Mouse (Mus musculus) hindbrain, embryonic 15.5 days (tissue): Measurements from ENCODE around the gene Ccdc115. TPM values are rescaled to one million over a fixed set of nuclear protein-coding genes. Genes with fewer than 3 reads are reported as not detected.
A peak's percentile ranks its signal among the peaks of the same experiment; 100 is the strongest.
"Not testable (repeated sequence)": the region's sequence is repeated elsewhere in the genome, so short reads cannot be mapped to it uniquely, and the experiment has no call there.

Experiments
- ATAC-seq: fragments of 200-750 bp; cut with Nextera tagmentation; 2 replicates; pipeline ENCODE4 v1.8.0; 2017; ENCODE audit warnings: low read depth, moderate number of reproducible peaks, moderate TSS enrichment; ENCODE audit not compliant: low FRiP score
- H3K27ac ChIP-seq: fragments of 300-500 bp; sonication (generic); replicated peaks from 2 replicates; pipeline ENCODE4 v1.5.1; 2015; ENCODE audit warnings: mild to moderate bottlenecking, inconsistent platforms
- H3K27me3 ChIP-seq: fragments of 300-500 bp; sonication (generic); 2 replicates; pipeline ENCODE4 v1.6.1; 2015; ENCODE audit warnings: control low read depth, inconsistent platforms
- H3K36me3 ChIP-seq: fragments of 300-500 bp; sonication (generic); 2 replicates; pipeline ENCODE4 v1.6.1; 2015; ENCODE audit warnings: control low read depth, inconsistent platforms
- H3K4me1 ChIP-seq: fragments of 300-500 bp; sonication (generic); replicated peaks from 2 replicates; pipeline ENCODE4 v1.6.1; 2015; ENCODE audit warnings: control low read depth, inconsistent platforms
- H3K4me2 ChIP-seq: fragments of 300-500 bp; sonication (generic); 2 replicates; pipeline ENCODE4 v1.6.1; 2015; ENCODE audit warnings: moderate library complexity, mild to moderate bottlenecking, inconsistent platforms
- H3K4me3 ChIP-seq: fragments of 300-500 bp; sonication (generic); 2 replicates; pipeline ENCODE4 v1.5.1; 2015; ENCODE audit warnings: mild to moderate bottlenecking, inconsistent platforms
- H3K9ac ChIP-seq: fragments of 300-500 bp; sonication (generic); 2 replicates; pipeline ENCODE4 v1.6.1; 2015; ENCODE audit warnings: inconsistent platforms
- H3K9me3 ChIP-seq: fragments of 300-500 bp; sonication (generic); 2 replicates; pipeline ENCODE4 v1.6.1; 2016; ENCODE audit warnings: control low read depth, inconsistent platforms
- WGBS: fragments of 180-500 bp; shearing (Covaris S2); methylation state at CpG from one replicate; pipeline ENCODE4 v1.1.7; 2015; 5-methylcytosine and 5-hydroxymethylcytosine counted together
- polyA plus RNA-seq: library from polyadenylated mRNA; unstranded; fragments of >200 nt; fragmentation: Nextera tagmentation; extraction: Ambion mirVana; gene quantifications from 2 replicates; pipeline ENCODE4 v1.2.1, GENCODE M21; 2015

The Ccdc115 gene
- polyA plus RNA-seq, 1 experiment from 2014 or later = 64.5 TPM

DNA sequence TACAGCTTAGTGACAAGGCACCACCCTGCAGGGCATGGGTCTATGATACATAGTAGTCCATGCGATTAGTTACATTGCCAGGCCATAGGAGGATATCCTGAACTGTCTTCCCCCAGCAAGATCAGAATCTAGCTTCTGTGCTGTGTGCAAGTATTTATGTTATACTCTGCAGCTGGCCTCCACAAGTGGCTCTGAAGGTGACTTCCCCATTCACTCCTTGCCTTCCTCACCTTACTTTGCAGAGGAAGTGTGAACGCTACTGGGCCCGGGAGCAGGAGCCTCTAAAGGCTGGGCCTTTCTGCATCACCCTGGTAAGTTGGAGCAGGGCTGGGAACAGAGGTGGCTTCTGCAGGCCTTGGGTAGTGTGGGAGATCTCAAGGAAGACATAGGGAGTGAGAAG is 28.6 kb upstream of the Ccdc115 start:
- 62% methylated on average over 3 of the region's 3 CpGs for WGBS
- Histone ChIP-seq H3K36me3 (no peaks in the 10 kb centered on the region), H3K9ac (no peak overlapping the region), H3K4me2 (no peak overlapping the region), H3K9me3 (no peaks in the 10 kb centered on the region), H3K27ac (no peak overlapping the region), H3K4me3 (no peak overlapping the region), H3K27me3 (peaks cover 20% of the 10 kb centered on the region), H3K4me1 (peaks cover 8% of the 10 kb centered on the region)
- no peak for ATAC-seq

DNA sequence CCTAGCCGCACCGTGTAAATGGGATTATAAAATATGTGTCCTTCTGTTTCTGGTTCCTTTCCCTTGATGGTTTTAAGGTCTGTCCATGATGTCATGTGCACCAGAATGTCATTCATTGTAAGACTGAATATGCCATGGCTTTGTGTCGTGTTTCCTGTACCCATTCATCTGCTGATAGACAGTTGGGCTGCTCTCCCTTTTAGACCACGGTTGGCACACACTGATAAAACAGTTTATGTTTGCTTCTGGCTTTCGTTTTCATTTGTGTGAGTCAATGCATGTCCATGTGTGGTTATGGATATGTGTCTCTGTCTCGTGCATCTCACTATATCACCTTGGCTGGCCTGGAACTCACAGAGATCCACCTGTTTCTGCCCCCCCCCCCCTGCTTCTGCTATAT is 26.0 kb upstream of the Ccdc115 start:
- Histone ChIP-seq H3K4me3 (no peak overlapping the region), H3K36me3 (no peaks in the 10 kb centered on the region), H3K4me2 (no peak overlapping the region), H3K27ac (no peak overlapping the region), H3K9ac (no peak overlapping the region), H3K27me3 (peaks cover 15% of the 10 kb centered on the region), H3K4me1 (no peaks in the 10 kb centered on the region), H3K9me3 (no peaks in the 10 kb centered on the region)
- 93% methylated on average over 6 of the region's 6 CpGs for WGBS
- ATAC-seq = no peak

DNA sequence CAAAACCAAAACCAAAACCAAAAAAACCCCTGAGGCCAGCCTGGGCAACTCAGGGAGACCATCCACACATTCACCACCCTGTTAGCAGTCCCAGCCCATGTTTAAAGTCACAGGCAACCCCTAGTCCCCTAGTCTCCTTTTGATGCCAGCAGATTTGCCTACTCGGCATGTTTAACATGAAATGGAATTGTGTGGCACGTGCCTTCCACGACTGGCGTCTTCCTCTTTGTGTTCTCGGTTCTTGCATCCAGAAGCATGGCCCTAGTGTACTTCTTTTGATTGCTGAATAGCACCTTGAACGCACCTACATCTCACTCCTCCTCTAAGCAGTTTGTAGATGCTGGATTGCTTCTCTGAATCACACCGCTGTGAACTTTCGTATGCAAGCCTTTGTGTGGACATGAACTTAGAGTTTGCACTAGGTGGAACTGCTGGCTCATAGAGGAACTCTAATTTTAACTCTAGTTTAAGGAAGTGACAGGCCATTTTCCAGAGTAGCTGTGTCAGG is 24.9 kb upstream of the Ccdc115 start:
- H3K4me1 ChIP-seq = peaks cover 5% of the 10 kb centered on the region
- whole genome bisulfite sequencing = 88% methylated on average over 8 of the region's 8 CpGs
- H3K4me3 ChIP-seq = no peak overlapping the region
- no peaks in the 10 kb centered on the region for H3K9me3 ChIP-seq
- ATAC-seq = no peak
- H3K36me3 ChIP-seq = no peaks in the 10 kb centered on the region
- H3K9ac ChIP-seq = no peak overlapping the region
- H3K27me3 ChIP-seq = peaks cover 17% of the 10 kb centered on the region
- no peak overlapping the region for H3K4me2 ChIP-seq
- no peak overlapping the region for H3K27ac ChIP-seq

DNA sequence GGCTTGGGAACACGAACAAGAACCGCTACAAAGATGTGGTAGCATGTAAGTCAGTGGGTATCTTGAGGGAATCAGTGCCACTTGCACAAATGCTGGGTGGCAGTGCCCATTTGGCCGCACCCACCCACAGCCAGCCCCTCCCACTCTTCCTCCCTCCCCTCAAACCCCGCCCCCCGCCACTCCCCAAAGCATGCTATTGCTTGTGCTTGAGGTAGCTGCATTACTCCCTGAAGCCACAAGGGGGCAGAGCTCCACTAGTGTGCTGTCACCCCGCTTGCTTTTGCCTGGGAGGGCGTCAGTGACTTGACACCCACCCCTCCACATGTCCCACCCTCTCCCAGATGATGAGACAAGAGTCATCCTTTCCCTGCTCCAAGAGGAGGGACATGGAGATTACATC is 23.3 kb upstream of the Ccdc115 start:
- H3K9me3 ChIP-seq = no peaks in the 10 kb centered on the region
- 28% methylated on average over 6 of the region's 7 CpGs for WGBS
- no peak overlapping the region for H3K4me3 ChIP-seq
- H3K4me1 ChIP-seq = peaks cover 10% of the 10 kb centered on the region
- no peaks in the 10 kb centered on the region for H3K36me3 ChIP-seq
- H3K27me3 ChIP-seq = peaks cover 30% of the 10 kb centered on the region
- H3K9ac ChIP-seq = no peak overlapping the region
- ATAC-seq = no peak
- no peak overlapping the region for H3K27ac ChIP-seq
- no peak overlapping the region for H3K4me2 ChIP-seq

DNA sequence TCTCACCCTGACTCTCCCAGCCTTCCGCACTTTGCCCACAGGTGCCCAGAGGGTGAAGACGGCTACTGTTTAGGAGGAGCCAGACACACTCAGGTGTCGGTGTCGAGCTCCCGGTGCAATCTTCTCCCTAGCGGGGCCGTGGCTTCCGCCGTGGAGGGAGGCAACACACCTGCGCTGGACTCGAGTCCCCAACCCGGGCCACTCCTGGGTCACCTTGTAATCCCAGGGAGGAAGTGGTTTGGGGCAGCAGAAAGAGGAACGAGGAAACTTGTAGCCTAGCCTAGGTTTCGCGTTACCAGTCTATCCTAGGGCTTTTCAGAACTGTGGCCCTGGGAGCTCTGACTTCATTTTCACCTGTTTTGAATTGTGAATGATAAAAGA is 20.6 kb upstream of the Ccdc115 start:
- H3K36me3 ChIP-seq = no peaks in the 10 kb centered on the region
- H3K27ac ChIP-seq = no peak overlapping the region
- ATAC-seq = no peak
- peak overlapping the region; percentile 52 for H3K4me3 ChIP-seq
- peaks cover 39% of the 10 kb centered on the region for H3K27me3 ChIP-seq
- peak overlapping the region; percentile 91 for H3K4me2 ChIP-seq
- peak overlapping the region; percentile 32 for H3K9ac ChIP-seq
- 3% methylated on average over 15 of the region's 15 CpGs for WGBS
- H3K4me1 ChIP-seq = peaks cover 10% of the 10 kb centered on the region
- no peaks in the 10 kb centered on the region for H3K9me3 ChIP-seq

DNA sequence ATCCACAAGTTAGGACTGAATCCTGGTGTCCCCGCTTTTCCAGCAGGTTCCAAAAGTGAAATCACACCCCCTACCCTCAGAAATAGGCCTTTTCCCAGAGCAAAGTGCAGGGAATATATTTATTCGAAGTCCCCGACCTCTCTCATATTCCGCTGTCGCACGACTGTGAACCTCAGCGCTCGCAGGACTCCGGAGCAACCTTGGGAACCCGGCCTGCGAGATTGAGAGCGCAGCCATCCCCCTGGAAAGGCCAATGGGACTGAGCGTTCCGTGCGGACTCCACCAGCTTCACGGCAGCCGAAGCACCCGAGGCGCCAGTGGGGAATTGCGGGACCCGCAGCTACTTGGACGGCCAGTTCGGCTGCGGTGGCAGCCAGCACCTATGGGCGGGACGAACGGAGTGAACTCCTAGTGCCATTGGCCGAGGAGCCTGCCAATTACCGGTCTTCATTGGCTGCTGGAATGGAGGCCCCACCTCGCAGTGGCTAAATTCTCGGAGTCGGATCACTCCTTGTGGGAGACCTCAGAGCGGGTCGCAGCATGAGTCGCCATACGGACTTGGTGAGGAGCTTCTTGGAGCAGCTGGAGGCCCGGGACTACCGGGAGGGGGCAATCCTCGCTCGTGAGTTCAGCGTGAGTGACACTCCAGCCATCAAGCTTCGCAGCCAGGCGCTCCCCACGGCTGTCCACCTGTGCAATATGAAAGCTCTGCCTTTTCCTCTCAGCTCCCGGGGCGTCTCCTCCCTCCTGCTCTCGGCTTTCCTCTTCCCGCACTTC is 20.0 kb upstream of the Ccdc115 start, which contains the start of gene Ptpn18:
Gene Ptpn18 (plus strand): TSS at position 479 of the 777 bp plus-strand sequence.
- Histone ChIP-seq H3K27me3 (peaks cover 39% of the 10 kb centered on the region), H3K4me2 (peak within 1 kb of the TSS; percentile 91), H3K9me3 (no peaks in the 10 kb centered on the region), H3K36me3 (no peaks in the 10 kb centered on the region), H3K4me3 (peak within 1 kb of the TSS; percentile 52), H3K4me1 (peaks cover 10% of the 10 kb centered on the region), H3K27ac (no peak within 1 kb of the TSS), H3K9ac (peak within 1 kb of the TSS; percentile 32)
- peak; percentile 93 for ATAC-seq
- 0% methylated on average over 48 of the region's 48 CpGs for WGBS

DNA sequence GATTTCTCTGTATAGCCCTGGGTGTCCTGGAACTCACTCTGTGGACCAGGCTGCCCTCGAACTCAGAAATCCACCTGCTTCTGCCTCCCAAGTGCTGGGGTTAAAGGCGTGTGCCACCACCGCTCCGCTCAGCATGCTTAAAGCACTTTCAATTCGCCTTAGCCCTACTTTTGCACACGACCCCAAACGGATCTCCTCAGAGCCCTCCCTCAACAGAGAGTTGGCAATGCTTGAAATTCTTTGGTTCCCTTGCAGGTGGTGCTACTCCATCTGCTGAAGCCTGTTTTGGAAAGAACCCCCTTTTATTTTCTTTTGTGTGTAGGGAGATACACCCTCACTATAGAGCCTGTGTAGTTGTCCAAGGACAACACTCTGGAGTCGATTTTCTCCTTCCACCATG is 19.0 kb upstream of the Ccdc115 start:
- H3K9me3 ChIP-seq = no peaks in the 10 kb centered on the region
- H3K36me3 ChIP-seq = no peaks in the 10 kb centered on the region
- H3K4me1 ChIP-seq = peaks cover 10% of the 10 kb centered on the region
- no peak overlapping the region for H3K9ac ChIP-seq
- no peak overlapping the region for H3K4me3 ChIP-seq
- 31% methylated on average over 8 of the region's 8 CpGs for WGBS
- no peak overlapping the region for H3K4me2 ChIP-seq
- no peak for ATAC-seq
- H3K27ac ChIP-seq = no peak overlapping the region
- H3K27me3 ChIP-seq = peaks cover 39% of the 10 kb centered on the region

DNA sequence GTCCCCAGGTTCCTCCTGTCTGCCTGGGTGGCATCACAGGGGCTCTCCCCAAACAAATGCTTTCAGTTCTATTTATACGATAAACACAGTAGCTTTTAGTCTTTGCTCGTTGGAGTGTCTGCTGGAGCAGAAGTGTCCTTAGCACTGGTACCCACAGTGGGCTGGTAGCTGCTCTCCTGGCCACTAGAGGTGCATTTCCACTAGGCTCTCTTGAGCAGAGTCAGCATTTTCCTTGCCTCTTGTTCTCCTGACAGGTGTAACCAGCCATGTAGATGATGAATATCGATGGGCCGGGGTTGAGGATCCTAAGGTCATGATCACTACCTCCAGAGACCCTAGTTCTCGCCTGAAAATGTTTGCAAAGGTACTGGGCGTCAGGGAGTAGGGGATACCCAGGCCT is 3.7 kb upstream of the Ccdc115 start:
- Histone ChIP-seq H3K27me3 (no peaks in the 10 kb centered on the region), H3K9me3 (no peaks in the 10 kb centered on the region), H3K4me2 (no peak overlapping the region), H3K9ac (no peak overlapping the region), H3K36me3 (peaks cover 41% of the 10 kb centered on the region), H3K27ac (no peak overlapping the region), H3K4me3 (no peak overlapping the region), H3K4me1 (peaks cover 20% of the 10 kb centered on the region)
- no peak for ATAC-seq
- WGBS = 97% methylated on average over 6 of the region's 6 CpGs

DNA sequence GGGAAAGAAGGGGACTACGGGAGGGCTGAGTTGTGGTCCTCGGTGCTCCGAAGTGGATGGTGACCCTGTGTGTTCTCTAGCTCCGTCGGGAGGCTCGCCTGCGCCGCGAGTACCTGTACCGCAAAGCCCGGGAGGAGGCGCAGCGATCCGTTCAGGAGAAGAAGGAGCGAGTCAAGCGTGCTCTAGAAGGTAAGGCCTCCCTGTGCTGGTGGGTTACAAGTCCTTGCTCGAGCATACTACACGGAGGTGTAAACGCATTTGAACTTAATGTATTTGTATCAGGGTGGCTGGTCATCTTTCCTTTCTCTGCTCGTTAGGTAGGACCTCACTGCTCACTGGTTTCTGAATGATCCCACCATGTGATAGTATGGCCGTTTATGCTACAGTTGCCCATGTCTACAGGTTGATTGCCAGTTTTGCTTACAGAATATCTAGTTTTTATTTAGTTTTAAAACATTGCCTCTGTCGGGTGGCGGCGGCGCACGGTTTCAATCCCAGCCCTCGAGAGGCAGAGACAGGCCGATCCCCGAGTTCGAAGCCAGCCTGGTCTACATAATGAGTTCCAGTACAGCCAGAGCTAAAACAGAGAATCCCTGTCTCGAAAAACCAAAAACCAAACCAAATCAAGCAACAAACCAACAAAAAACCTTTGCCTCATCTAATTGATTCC is 624 bp upstream of the Ccdc115 start:
- H3K9ac ChIP-seq = peak overlapping the region; percentile 51
- peaks cover 26% of the 10 kb centered on the region for H3K4me1 ChIP-seq
- peaks cover 22% of the 10 kb centered on the region for H3K36me3 ChIP-seq
- peak overlapping the region; percentile 79 for H3K4me2 ChIP-seq
- ATAC-seq = peak; percentile 40
- H3K27ac ChIP-seq = peak overlapping the region; percentile 82
- WGBS = 8% methylated on average over 31 of the region's 31 CpGs
- H3K4me3 ChIP-seq = peak overlapping the region; percentile 68
- H3K27me3 ChIP-seq = no peaks in the 10 kb centered on the region
- H3K9me3 ChIP-seq = no peaks in the 10 kb centered on the region

DNA sequence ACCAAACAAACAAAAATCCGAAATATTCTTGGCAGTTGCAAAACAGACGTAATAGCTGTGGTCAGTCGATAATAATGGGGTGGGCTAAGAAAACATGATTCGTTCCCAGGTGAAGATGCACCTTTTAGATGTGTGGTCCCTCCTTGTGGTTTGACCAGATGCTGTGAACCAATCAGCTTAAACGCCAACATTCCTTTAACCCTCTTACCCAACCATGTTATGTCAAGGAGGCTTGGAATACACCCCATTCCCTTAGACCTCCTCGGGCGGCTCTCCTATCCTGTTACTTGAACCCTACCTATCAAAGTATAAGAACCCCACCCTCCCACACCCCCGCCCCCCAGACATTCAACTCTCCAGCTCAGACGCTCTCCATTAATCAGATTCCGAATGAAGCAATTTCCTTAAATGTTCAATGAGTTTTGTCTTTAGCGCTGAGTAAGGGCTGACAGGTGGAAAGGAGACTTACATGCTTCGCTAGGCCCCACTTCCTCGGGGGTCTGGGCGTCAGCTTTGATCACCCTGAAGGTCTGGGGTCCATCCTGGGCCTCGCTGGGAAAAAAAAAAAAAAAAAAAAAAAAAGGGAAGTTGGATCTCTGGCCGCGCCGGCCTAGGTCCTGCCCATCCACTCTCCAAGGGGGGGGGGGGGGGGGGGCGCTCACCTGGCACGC is 956 bp downstream of the Ccdc115 start:
- H3K4me1 ChIP-seq = peaks cover 34% of the 10 kb centered on the region
- H3K9me3 ChIP-seq = no peaks in the 10 kb centered on the region
- WGBS = 45% methylated on average over 16 of the region's 20 CpGs
- peak overlapping the region; percentile 68 for H3K4me3 ChIP-seq
- H3K4me2 ChIP-seq = peak overlapping the region; percentile 70
- H3K27me3 ChIP-seq = no peaks in the 10 kb centered on the region
- peaks cover 8% of the 10 kb centered on the region for H3K36me3 ChIP-seq
- ATAC-seq = no peak
- peak overlapping the region; percentile 18; the same call in 1 of the 2 replicates for H3K9ac ChIP-seq
- H3K27ac ChIP-seq = no peak overlapping the region

DNA sequence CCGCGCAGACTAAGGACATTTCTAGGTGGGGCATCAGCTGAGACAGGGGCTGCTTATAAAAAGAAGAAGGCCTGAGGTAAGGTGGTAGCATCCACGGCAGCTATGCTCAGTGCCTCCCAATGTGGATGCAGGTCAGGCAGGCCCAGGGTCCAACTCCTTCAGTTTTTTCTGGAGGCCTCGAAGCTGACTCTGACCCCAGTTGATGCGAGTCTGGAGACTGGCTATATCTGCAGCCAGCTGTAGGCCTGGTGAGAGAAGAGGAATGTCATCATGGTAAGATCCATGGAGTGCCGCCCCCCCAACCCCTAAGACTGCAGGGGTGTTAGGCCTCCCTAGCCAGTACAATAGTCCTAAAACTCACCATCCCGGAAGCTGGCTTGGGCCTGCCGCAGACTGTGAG is 2.1 kb downstream of the Ccdc115 start:
- not testable (repeated sequence) for H3K4me3 ChIP-seq, H3K36me3 ChIP-seq, H3K9ac ChIP-seq, H3K9me3 ChIP-seq, ATAC-seq, H3K4me2 ChIP-seq, H3K27ac ChIP-seq, H3K27me3 ChIP-seq
- H3K4me1 ChIP-seq = peaks cover 41% of the 10 kb centered on the region
- WGBS = 97% methylated on average over 8 of the region's 8 CpGs

DNA sequence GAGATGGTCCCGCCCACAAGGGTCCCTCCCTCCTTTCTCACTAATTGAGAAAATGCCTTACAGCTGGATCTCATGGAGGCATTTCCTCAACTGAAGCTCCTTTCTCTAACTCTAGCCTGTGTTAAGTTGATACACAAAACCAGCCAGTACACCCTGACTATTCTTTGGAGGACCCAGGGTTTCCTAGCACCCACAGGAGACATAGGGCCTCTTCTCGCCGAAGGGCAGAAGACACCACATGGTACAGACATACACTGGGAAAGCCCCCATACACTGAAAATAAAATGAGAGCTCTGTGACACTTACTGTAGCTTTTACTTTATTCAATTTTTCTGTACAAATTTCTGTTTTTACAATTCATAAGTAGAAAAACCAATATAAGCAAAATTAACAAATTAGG is 3.1 kb downstream of the Ccdc115 start:
- Histone ChIP-seq H3K27ac (no peak overlapping the region), H3K9me3 (no peaks in the 10 kb centered on the region), H3K4me2 (no peak overlapping the region), H3K4me3 (no peak overlapping the region), H3K36me3 (no peaks in the 10 kb centered on the region), H3K4me1 (peaks cover 46% of the 10 kb centered on the region), H3K27me3 (no peaks in the 10 kb centered on the region), H3K9ac (no peak overlapping the region)
- WGBS = 83% methylated on average over 3 of the region's 3 CpGs
- no peak for ATAC-seq
